Mouse (Mus musculus): Measurements from ENCODE around the gene Sh3pxd2a.

DNA sequence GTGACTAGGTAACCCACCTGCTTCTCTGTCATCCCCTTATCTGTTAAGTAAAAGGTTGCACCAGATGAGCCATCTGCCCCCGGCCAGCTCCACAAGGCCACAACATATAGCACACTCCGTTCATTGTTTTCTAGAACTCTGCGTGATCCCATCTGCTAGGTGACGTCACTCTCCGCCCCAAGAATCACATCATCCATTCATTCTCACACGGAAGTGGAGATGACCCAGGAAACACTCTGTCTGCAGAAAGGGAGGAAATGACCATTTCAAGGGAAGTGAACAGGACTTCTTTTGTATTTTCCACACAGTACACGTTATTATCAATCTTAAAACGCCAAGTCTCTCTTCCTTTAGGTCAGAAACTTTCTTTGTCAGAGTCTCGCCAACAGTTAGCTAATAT, 2.8 kb downstream of the Sh3pxd2a start:
- TF ChIP-seq ZC3H11A (IDR thresholded peaks at IDR 0.05; ENCODE audit: low read depth, low read length) (no peak), CTCF (conservative IDR thresholded peaks at IDR 0.05 in 1 of 2, IDR thresholded peaks at IDR 0.05 in 1 of 2; ENCODE audit: low read depth in 2 of 2, low read length in 2 of 2) (no peak), EP300 (IDR thresholded peaks at IDR 0.05; ENCODE audit: low read length) (no peak), MAFK (IDR thresholded peaks at IDR 0.05; ENCODE audit: insufficient replicate concordance, low read length) (no peak), POLR2A (IDR thresholded peaks at IDR 0.05; ENCODE audit: low read depth, low read length) (no peak), USF2 (conservative IDR thresholded peaks at IDR 0.05; ENCODE audit: low read depth, low read length) (no peak), POLR2AphosphoS2 (IDR thresholded peaks at IDR 0.05; ENCODE audit: low read depth, low read length) (no peak), PAX5 (IDR thresholded peaks at IDR 0.05; ENCODE audit: low read length) (no peak), NRF1 (IDR thresholded peaks at IDR 0.05; ENCODE audit: low read depth, low read length) (no peak), MYC (IDR thresholded peaks at IDR 0.05; ENCODE audit: low read depth, low read length) (no peak)

Measured in CH12.LX (cell line).